Mouse (Mus musculus) right cerebral cortex, adult 2 months (tissue): ENCODE data around the gene Zdhhc9.

Experiments used
- DNase-seq, 2 experiments: peaks; one replicate each; pipeline ENCODE4 v3.0.0; 2021 to 2022; ENCODE audit warnings: low spot score in 2 of 2

Zdhhc9 gene

DNA sequence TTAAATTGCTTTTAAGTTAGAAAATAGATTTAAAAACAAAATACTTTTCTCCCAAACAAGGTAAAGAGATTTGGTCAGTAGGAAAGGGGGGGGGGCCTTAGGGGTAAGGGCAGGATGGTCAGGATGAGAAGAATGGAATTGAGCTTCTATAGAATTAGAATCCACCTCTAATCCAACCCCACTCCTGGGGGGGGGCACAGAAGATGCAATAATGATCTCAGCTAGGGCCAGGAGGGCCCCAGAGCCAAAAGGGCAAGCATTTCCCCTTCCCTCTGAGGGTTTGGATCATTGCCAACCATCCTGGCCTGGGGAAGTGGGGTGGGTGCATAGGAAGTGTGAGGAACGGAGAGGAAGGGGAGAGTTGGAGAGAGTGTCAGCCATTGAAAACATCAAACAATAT is 38.3 kb downstream of the Zdhhc9 start:
- DNase-seq, result no peak

GRCm38 (mm10) chrX:48169892-48170291 is 38.8 kb downstream of the Zdhhc9 start:
- no peak for DNase-seq

- no peak for DNase-seq
Measured at GRCm38 (mm10) chrX:48158229-48158919, 50.3 kb downstream of the Zdhhc9 start.

DNA sequence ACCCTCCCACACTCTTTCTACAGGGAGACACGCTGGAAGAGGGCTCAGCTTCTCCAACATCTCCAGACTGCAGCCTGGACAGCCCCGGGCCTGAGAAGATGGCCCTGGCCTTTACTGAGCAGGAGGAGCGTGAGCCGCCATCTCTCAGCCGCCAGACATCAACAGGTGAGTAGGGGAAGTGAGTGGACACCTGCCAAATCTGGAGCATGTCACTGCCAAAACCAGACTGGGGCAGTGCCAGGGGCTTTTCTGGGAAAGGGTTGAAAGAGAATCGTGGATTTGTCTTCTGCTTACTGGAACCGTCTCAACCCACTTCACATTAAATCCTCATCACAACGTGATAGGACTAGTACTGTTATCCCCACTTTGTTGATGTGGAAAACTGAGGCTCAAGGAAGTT is 51.3 kb downstream of the Zdhhc9 start:
- DNase-seq, result no peak

DNA sequence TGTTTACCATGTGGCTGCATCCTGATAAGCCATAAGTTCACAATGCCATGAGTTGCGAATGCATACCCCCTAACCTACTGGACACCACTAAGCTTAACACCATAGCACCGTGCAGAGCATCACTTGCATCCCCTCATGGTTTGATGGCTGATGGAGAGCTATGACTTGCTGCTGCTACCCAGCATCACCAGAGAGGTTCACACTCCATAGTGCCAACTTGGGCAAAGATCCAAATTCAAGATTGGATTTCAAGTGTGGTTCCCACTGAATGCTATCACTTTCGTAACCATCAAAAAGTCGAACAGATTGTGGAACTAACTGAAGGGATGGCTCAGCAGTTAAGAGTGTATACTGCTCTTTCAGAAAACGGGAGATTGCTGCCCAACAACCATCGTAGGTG is 53.2 kb downstream of the Zdhhc9 start:
- DNase-seq, result no peak

DNA sequence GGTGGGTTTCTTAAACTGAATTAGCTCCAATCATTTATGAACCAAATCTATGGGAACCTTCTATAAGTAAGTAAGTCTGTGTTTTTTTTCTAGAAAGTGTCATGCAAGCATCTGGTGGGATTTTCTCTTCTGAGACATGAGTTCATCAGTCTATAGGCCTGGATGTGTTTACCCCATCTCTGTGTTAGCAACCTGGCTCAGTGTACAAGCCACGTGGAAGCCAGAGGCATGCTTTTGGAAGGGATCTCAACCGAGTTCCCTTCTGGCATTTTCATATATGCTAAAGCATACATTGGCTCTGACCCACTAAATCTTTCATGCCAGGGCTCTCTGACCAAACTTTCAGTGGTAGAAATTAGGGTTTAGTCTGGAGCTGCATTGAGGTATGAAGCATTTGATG is 54.7 kb downstream of the Zdhhc9 start:
- DNase-seq, result no peak

DNA sequence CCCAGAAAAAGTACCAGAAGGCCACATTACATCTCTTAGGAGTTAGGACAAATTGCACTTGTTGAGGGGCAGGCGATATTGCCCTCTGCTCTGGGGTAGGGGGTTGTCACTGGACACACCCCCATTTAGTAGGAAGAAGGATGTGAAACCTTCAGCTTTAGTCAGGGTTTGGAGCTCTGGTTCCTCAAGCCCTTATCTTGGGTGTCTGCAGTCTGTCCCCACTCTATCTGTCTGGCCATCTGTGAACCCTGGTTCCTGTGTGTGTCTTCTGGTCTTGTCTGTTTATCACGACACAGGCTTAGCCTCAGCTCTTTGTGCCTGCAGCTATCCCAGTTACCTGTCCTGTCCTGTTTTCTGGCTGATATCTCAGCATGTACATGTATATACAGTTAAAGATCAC is 55.3 kb downstream of the Zdhhc9 start:
- no peak for DNase-seq

DNA sequence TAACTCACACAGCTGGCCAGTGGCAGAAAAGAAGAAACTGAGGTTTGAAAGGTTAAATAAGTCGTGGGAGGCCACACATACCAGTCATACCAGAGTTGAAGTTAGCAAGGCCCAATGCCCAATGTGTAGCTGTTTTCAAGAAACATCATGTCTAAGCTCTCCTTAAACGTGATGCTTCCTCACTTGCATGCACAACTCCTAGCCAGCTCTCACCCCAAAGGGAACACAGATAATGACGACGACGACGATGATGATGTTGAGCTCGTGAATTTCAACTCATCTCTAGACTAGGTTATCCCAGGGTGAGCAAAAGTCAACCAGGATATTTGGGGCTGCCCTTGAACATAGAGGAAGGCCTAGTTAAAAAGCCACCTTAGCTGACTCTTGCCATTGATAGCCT is 56.6 kb downstream of the Zdhhc9 start:
- no peak for DNase-seq

DNA sequence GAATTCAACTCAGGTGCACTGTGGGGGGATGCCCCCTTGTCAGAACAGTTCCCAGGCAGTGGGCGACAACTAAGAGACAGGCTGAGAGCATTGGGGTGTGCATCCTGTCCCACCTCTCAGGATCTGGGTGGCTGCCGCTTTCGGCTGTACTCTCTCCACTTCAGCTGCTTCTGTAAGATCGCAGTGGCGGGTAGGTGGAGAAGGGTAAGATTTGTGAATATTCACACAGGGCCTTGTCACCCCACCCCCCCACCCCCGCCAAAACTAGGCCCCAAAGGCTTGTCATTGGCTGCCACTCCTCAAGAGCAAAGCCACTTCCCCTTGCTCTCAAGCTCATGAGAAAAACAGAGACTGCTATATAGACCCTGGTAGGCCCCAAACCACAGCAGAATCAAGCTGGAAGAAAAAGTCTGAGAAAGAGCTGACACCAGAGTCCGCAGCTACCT is 60.9 kb downstream of the Zdhhc9 start:
- DNase-seq, result no peak

GRCm38 (mm10) chrX:48147226-48147625 is 61.5 kb downstream of the Zdhhc9 start:
- DNase-seq, result no peak

- no peak for DNase-seq
Measured at GRCm38 (mm10) chrX:48146262-48146661, 62.4 kb downstream of the Zdhhc9 start, which contains the start of gene Sash3. Gene Sash3, plus strand, starts transcription at chrX:48146436.

GRCm38 (mm10) chrX:48143415-48144335 is 65.0 kb downstream of the Zdhhc9 start:
- no peak for DNase-seq

DNA sequence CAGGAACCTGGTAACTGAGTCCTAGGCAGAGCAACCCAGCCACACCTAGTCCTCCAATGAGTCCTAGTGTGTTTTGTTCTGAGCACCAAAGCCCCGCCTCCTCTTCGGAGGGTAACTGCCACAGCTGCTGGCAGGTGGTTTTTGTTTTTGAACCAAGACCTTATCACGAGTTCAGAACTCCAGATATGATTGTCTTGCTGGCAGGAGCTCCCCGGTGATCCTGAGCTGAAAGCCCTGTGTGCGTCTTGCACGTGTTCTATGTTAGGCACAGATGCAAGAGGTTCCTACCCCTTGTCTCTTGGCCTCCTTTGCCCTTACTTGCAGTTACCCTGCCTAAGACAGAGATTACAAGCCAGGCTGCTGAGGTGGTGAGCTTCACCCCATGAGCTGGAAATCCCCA is 67.2 kb downstream of the Zdhhc9 start:
- no peak for DNase-seq

DNA sequence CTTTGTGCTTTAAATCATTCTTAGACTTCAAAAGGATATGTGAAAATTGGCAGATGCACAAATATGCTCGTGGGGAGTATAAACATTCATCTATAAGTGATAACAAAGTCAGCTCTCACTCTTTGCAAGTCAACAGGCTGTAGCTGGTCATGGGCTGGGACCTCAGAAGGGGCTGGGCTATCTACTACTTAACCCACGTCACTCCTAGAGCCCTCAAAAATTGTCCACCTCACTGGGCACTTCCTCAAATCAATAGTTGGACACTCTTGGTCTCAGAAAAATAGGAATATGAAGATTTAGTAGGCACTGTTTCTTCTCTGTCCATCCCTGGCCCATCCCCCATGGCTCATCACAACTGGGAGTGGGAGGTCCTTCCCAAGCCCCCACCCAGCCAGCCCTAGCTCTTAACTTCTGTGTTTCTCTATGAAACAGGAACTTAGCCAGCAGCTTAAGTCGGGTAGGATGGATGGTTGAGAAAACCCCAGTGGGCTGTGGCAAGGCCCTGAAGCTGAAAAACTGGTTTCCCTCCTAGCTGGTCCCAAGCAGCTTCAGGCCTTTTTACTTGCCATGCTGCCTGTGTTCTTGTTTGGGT is 68.3 kb downstream of the Zdhhc9 start:
- DNase-seq, result no peak

GRCm38 (mm10) chrX:48139368-48140285 is 69.1 kb downstream of the Zdhhc9 start:
- DNase-seq, result no peak

- no peak for DNase-seq
Measured at GRCm38 (mm10) chrX:48138539-48139275, 70.0 kb downstream of the Zdhhc9 start.

GRCm38 (mm10) chrX:48138011-48138410 is 70.7 kb downstream of the Zdhhc9 start:
- DNase-seq, result no peak

- no peak for DNase-seq
Measured at GRCm38 (mm10) chrX:48136935-48137334, 71.7 kb downstream of the Zdhhc9 start.

DNA sequence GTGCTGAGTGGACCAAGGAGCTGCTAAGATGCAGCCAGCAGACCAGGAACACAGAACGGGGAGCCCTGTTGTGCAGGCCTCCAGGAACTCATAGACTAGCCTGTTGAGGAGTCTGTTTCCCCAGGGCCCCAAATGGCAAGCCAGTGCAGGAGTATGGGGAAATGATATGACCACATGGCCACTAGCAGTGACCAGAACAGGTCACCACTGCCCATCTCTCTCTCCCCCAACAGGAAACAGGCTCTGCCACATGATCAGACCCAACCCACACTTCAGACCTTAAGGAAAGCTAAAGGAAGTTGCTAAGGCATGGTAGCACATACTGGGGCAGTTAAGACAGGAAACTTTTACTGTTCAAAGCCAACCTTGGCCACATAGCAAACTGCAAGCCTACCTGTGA is 79.5 kb downstream of the Zdhhc9 start:
- no peak for DNase-seq

- DNase-seq, result no peak
Measured at GRCm38 (mm10) chrX:48127502-48128218, 81.0 kb downstream of the Zdhhc9 start.
